Mouse (Mus musculus) embryonic fibroblast, embryonic 13.5 days (primary cell): ENCODE results near the gene Gba.

Source experiments
- CTCF ChIP-seq: IDR thresholded peaks from 2 replicates; pipeline ENCODE4 v1.5.1; 2011; ENCODE audit warnings: mild to moderate bottlenecking, control low read depth, low read length, moderate library complexity, borderline replicate concordance; ENCODE audit not compliant: insufficient read depth
- POLR2A ChIP-seq: IDR thresholded peaks from 2 replicates; pipeline ENCODE4 v1.6.1; 2011; ENCODE audit warnings: low read depth, mild to moderate bottlenecking, control low read depth, low read length, moderate library complexity

DNA sequence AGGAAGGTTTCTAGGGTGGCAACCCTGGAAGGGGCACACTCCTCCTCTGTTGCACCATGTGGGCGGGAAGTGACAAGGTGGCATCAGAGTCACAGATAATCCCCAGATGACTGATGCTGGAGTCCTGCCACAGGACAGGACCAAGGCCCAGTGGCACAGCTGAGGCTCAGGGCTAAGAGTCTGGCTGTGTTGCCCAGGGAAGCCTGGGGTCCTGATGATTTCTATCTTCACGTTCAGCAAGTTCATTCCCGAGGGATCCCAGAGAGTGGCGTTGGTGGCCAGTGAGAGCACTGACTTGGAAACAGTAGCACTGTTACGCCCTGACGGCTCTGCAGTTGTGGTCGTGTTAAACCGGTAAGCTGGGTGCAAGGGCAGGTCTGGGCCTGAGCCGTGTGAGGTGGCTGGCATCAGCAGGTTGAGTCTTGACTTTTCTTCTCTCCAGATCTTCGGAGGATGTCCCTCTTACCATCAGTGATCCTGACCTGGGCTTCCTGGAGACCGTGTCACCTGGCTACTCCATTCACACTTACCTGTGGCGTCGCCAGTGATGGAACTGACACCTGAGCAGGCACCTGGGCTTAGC, 5.4 kb downstream of the Gba start:
- TF ChIP-seq CTCF (no peak), POLR2A (no peak)
